ENCODE assay signal across 8 mouse cellular contexts in genomic region chr5:66523681-66524503, GRCm38 (mm10).
DNase-seq lines count a peak whose midpoint lies in the region; ATAC-seq and TF ChIP-seq lines count a peak whose summit lies in the region.

No protein-coding gene starts in this region.

- peaks cover 41% of the 10 kb centered on the region for H3K4me1 ChIP-seq in embryonic facial prominence, embryonic 12.5 days
- H3K4me1 ChIP-seq in embryonic facial prominence, embryonic 10.5 days = peaks cover 47% of the 10 kb centered on the region
- no peaks in the 10 kb centered on the region; the same call in 1 of the 2 replicates for H3K4me1 ChIP-seq in lung, postnatal 0 days (ENCODE audit: insufficient read depth, low read depth, low read length)
- 0 out of 2 replicates have a peak, but pooled peaks cover 2% of the 10 kb centered on the region for H3K4me1 ChIP-seq in lung, adult 2 months (ENCODE audit: control insufficient read depth, insufficient read depth, low read length)
- H3K4me1 ChIP-seq in heart, embryonic 11.5 days (ENCODE audit: control insufficient read depth, insufficient read depth, low read length) = peaks cover 14% of the 10 kb centered on the region
- H3K4me1 ChIP-seq in midbrain, embryonic 15.5 days = peaks cover 19% of the 10 kb centered on the region

- DNase-seq in embryonic facial prominence, embryonic 10.5 days (ENCODE audit: low spot score) = no peak
- peak; percentile 56 for DNase-seq in lung, postnatal 0 days (ENCODE audit: low spot score)
- DNase-seq in lung, adult 2 months = no peak
- no peak for DNase-seq in gastrocnemius, adult 8-10 months (ENCODE audit: low spot score in 2 of 2)
- no peak for DNase-seq in retina, postnatal 1 day

- H3K9me3 ChIP-seq in embryonic facial prominence, embryonic 12.5 days = no peaks in the 10 kb centered on the region
- H3K9me3 ChIP-seq in embryonic facial prominence, embryonic 10.5 days = no peaks in the 10 kb centered on the region
- H3K9me3 ChIP-seq in lung, postnatal 0 days (ENCODE audit: low read length) = no peaks in the 10 kb centered on the region
- no peaks in the 10 kb centered on the region for H3K9me3 ChIP-seq in heart, embryonic 11.5 days (replicated peaks; ENCODE audit: control insufficient read depth, low read length)
- no peaks in the 10 kb centered on the region for H3K9me3 ChIP-seq in midbrain, embryonic 15.5 days

- no peak overlapping the region for H3K9ac ChIP-seq in embryonic facial prominence, embryonic 12.5 days
- no peak overlapping the region for H3K9ac ChIP-seq in lung, postnatal 0 days (replicated peaks; ENCODE audit: low read depth)
- no peak overlapping the region for H3K9ac ChIP-seq in heart, embryonic 11.5 days (ENCODE audit: low read depth, low read length)
- no peak overlapping the region for H3K9ac ChIP-seq in midbrain, embryonic 15.5 days

- WGBS in embryonic facial prominence, embryonic 12.5 days = 45% methylated on average over 16 of the region's 16 CpGs
- 51% methylated on average over 16 of the region's 16 CpGs for WGBS in embryonic facial prominence, embryonic 10.5 days
- 45% methylated on average over 16 of the region's 16 CpGs for WGBS in lung, postnatal 0 days
- 46% methylated on average over 16 of the region's 16 CpGs for WGBS in lung, adult 2 months
- WGBS in heart, embryonic 11.5 days (ENCODE audit: insufficient replicate concordance) = 41% methylated on average over 16 of the region's 16 CpGs
- WGBS in midbrain, embryonic 15.5 days = 61% methylated on average over 16 of the region's 16 CpGs

- H3K4me3 ChIP-seq in embryonic facial prominence, embryonic 12.5 days = no peak overlapping the region
- H3K4me3 ChIP-seq in embryonic facial prominence, embryonic 10.5 days = no peak overlapping the region
- no peak overlapping the region for H3K4me3 ChIP-seq in lung, postnatal 0 days (ENCODE audit: low read depth, low read length)
- no peak overlapping the region for H3K4me3 ChIP-seq in lung, adult 2 months (replicated peaks; ENCODE audit: extremely low read depth, low read depth, low read length)
- H3K4me3 ChIP-seq in heart, embryonic 11.5 days (ENCODE audit: low read depth, low read length) = no peak overlapping the region
- no peak overlapping the region for H3K4me3 ChIP-seq in midbrain, embryonic 15.5 days

- TF ChIP-seq CTCF in lung, postnatal 0 days (IDR thresholded peaks at IDR 0.05) = no peak
- TF ChIP-seq CTCF in lung, adult 2 months (IDR thresholded peaks at IDR 0.05; ENCODE audit: insufficient read depth, low read length) = no peak

- no peak for TF ChIP-seq POLR2A in lung, adult 2 months (IDR thresholded peaks at IDR 0.05; ENCODE audit: borderline replicate concordance, extremely low read depth, low read depth, low read length)

- peak overlapping the region; percentile 66; the same call in 1 of the 2 replicates for H3K27ac ChIP-seq in embryonic facial prominence, embryonic 12.5 days
- no peak overlapping the region for H3K27ac ChIP-seq in embryonic facial prominence, embryonic 10.5 days (replicated peaks)
- peak overlapping the region; percentile 33; the same call in 1 of the 2 replicates for H3K27ac ChIP-seq in lung, postnatal 0 days (ENCODE audit: low read length)
- H3K27ac ChIP-seq in heart, embryonic 11.5 days (ENCODE audit: low read depth, low read length) = peak overlapping the region; percentile 58
- peak overlapping the region; percentile 20; the same call in 1 of the 2 replicates for H3K27ac ChIP-seq in midbrain, embryonic 15.5 days

- no peak for TF ChIP-seq EP300 in lung, postnatal 0 days (IDR thresholded peaks at IDR 0.05)

- H3K36me3 ChIP-seq in embryonic facial prominence, embryonic 12.5 days = no peaks in the 10 kb centered on the region
- H3K36me3 ChIP-seq in embryonic facial prominence, embryonic 10.5 days (replicated peaks) = no peaks in the 10 kb centered on the region
- no peaks in the 10 kb centered on the region for H3K36me3 ChIP-seq in lung, postnatal 0 days (ENCODE audit: insufficient read depth, low read length)
- H3K36me3 ChIP-seq in heart, embryonic 11.5 days (ENCODE audit: control insufficient read depth, insufficient read depth, low read length) = no peaks in the 10 kb centered on the region
- H3K36me3 ChIP-seq in midbrain, embryonic 15.5 days (replicated peaks) = no peaks in the 10 kb centered on the region

- no peaks in the 10 kb centered on the region for H3K27me3 ChIP-seq in embryonic facial prominence, embryonic 12.5 days
- no peaks in the 10 kb centered on the region for H3K27me3 ChIP-seq in embryonic facial prominence, embryonic 10.5 days (replicated peaks; ENCODE audit: low read depth, poor library complexity, severe bottlenecking)
- no peaks in the 10 kb centered on the region for H3K27me3 ChIP-seq in lung, postnatal 0 days (replicated peaks; ENCODE audit: insufficient read depth, low read length)
- H3K27me3 ChIP-seq in heart, embryonic 11.5 days (ENCODE audit: control insufficient read depth, insufficient read depth, low read length) = no peaks in the 10 kb centered on the region
- H3K27me3 ChIP-seq in midbrain, embryonic 15.5 days (replicated peaks) = no peaks in the 10 kb centered on the region

- ATAC-seq in embryonic facial prominence, embryonic 12.5 days (ENCODE audit: insufficient number of reproducible peaks, insufficient read depth, low FRiP score, low TSS enrichment) = no peak
- no peak for ATAC-seq in lung, postnatal 0 days
- ATAC-seq in heart, embryonic 11.5 days (replicated peaks; ENCODE audit: insufficient number of reproducible peaks, low FRiP score, low TSS enrichment) = no peak; the same call in 1 of the 2 replicates
- no peak for ATAC-seq in midbrain, embryonic 15.5 days (replicated peaks)

- H3K4me2 ChIP-seq in embryonic facial prominence, embryonic 12.5 days (replicated peaks) = no peak overlapping the region
- peak overlapping the region; percentile 43 for H3K4me2 ChIP-seq in lung, postnatal 0 days (replicated peaks; ENCODE audit: low read depth, low read length)
- peak overlapping the region; percentile 42 for H3K4me2 ChIP-seq in heart, embryonic 11.5 days
- no peak overlapping the region for H3K4me2 ChIP-seq in midbrain, embryonic 15.5 days

Comparison
In these comparisons a context has a peak if more than half of its experiments do, and no peak if none do; other contexts are left out.
1. H3K4me2 ChIP-seq: peak in lung, postnatal 0 days (single experiment) and heart, embryonic 11.5 days (single experiment); none in embryonic facial prominence, embryonic 12.5 days (single experiment) and midbrain, embryonic 15.5 days (single experiment).